Mouse (Mus musculus): ENCODE measurements at regions not wholly inside any gene's neighbourhood (a gene's known extent, or its start where the extent isn't known, plus 50 kb on each side); places are given as distances from the start of the nearest gene placed in this dataset.

GRCm38 (mm10) chr10:66911261-66911911, 184.5 kb upstream of the Jmjd1c start:
- DNase-seq (ENCODE audit: low spot score): no peak

DNA sequence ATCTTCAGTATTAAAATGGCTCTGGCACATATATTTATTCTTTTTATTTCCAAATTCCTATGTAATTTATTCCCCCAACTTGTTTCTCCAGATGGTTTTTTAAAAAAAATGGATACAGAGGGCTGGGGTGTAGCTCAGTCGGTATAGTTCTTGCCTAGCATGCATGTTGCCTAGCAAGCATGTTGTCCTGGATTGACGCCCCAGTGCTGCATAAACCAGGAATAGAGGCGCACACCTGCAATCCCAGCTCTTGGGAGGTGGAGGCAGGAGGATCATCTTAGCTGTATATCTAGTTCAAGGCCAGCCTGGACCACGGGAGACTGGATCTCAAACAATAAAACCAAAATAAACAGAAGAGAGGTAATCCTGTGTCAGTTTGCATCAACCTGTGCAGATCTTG, 183.5 kb upstream of the Jmjd1c start:
- DNase-seq (ENCODE audit: low spot score): no peak

DNA sequence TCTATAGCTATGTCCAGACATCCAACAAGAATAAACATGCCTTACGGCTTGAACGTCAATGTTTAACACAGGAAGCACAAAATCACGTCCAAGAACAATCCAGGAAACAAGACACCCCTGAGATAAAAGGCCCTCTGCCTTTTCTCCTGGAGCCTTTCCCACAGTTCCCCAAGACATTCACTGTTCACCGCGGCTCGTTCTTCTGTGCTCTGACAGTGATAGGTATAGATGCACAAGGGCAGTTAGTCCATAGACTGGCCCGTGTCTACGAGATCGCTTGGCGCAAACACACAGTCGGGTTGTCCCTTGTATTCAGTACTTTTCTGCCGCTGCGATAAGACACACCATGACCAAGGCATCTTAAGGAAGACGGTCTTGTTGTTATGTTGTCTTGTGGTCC, 182.7 kb upstream of the Jmjd1c start:
- DNase-seq (ENCODE audit: low spot score): no peak

- DNase-seq (ENCODE audit: low spot score): peak; percentile 53
These were observed 182.3 kb upstream of the Jmjd1c start for GRCm38 (mm10) chr10:66913627-66914026.

DNA sequence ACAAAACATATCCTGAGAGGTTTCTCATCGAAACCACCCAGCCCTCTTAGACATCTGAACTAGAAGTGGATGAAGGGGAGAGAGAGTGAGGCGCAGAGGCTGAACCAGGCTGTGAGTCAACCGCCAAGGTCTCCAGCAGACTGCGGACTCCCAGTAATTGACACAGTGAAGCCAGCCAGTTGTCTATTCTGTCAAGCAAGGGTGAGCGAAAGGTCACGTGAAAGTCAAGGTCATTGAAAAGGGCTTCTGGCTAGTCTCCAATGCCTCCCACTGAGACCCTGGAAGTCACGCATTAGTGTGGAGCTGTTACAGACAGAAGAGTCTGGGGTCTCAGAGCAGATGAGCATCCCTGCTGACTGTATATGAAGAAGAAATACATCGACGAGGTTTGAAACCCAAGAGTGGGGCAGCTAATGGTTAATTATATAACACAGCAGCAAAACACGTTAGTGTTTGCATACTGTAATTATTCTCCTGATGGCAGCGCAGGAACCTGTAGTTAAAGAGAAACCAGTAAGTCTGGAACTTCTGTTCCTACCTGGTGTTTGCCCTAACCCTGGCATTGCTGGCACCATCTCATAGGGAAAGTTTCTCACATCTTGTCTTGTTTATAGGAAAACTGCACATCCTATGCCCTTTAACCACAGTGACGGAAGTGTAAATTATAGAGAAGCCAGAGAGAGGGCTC, 181.5 kb upstream of the Jmjd1c start:
- no peak for DNase-seq (ENCODE audit: low spot score)

DNA sequence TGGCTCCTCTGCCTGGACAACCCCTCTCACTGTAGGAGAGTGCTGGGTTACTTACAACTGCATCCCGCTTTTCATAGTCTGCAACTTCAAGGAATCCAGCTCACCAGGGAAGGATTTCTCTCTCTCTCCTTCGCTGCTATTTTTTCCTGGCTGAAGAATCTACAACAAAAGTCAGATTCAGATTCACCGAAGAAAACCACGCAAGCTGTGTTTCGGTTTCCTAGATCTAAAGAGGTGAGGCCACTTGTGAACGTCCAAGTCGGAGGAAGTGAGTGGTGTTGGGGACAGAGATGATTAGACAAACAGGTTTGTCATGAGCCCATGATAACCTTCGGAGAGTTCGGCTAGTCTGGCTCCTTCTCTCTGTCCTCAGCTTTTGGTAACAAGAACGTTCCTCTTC, 180.1 kb upstream of the Jmjd1c start:
- DNase-seq (ENCODE audit: low spot score): no peak

DNA sequence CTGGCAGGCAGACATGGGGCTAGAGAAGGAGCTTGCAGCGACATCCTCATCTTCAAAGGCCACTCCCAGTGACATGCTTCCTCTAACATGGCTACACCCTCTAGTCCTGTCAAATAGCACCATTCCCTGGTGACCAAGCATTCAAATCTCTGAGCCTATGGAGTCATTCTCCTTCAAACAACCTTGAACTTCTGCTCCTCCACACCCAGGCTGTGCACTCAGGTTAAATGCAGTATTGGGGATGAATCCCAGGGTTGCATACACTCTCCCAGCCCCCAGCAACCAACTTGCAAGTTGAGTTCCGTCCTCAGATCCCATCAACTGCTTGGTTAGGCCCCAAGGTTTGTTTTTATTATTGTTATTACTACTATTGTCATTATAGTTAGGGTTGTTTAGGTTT, 178.2 kb upstream of the Jmjd1c start:
- no peak for DNase-seq (ENCODE audit: low spot score)

DNA sequence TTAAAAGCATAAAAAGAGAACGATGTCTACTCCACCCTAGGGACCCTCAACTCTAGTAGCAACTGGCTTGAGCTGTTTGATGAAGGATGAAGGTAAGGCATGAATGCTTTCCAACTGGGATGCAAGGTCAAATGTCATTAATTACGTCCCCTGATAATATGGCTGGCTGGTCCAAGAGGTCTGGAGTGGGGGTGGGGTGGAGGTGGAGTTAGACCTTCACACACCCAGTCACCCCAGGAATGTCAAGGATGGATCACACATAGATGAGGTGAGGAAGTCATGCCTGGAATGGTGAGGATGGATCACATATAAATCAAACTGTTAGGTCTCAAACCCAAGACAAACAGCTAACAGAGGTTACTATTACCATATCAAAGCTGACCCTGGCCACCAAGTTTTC, 177.2 kb upstream of the Jmjd1c start:
- no peak for DNase-seq (ENCODE audit: low spot score)

DNA sequence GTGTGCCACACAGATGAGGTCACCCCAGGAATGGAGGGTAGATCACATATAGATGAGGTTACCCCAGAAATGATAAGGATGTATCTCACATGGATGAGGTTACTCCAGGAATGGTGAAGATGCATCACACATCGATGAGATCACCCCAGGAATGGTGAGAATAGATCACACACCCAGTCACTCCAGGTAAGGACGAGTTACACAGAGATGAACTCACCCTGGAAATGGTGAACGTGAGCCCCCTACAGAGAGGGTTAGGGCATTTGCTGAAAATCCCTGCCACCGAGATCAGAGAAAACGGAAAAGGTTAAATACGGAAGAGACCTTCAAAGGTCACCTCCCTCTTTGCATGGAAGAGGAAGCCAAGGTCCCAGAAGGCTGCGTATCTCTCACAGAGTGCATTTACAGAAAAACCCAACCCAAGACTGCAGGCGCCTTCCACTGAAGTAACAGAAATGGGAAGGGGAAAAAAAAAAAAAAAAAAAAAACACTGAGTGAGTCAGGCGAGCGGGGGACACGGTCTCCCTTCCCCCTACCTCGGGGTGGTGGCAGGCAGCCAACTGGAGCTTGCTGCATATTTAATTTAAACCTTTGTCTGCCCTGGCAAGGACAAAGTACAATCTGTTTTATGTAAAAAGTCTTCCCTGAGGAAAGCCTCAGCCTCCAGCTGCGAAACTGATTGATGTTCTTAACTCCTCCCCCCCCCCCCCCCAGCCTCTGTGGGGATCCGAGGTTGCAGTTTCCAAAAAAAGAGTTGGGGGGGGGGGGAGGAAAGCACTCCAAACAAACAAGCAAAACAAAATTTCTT, 175.8 kb upstream of the Jmjd1c start:
- DNase-seq (ENCODE audit: low spot score): peak; percentile 88

GRCm38 (mm10) chr10:66920761-66921684, 174.9 kb upstream of the Jmjd1c start:
- DNase-seq (ENCODE audit: low spot score): peak; percentile 94

DNA sequence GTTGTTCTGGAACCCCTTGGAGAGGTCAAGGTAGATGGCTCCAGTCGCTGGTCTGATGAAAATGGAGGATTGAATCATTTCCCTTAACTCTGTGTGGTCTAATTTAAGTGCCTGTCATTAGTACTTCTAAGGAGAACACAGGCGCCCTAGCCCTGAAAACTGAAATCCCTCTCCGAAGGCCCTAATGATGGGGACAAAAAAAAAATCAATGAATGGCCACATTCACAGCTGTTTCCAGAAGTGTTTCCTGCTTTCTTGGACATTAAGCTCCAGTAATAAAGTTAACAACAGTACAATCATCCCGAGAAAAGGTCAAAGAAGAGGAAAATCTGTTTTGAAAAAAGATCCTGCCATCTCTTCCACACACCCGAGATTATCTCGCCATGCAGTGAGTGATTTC, 174.1 kb upstream of the Jmjd1c start:
- no peak for DNase-seq (ENCODE audit: low spot score)

GRCm38 (mm10) chr10:66922314-66922713, 173.6 kb upstream of the Jmjd1c start:
- DNase-seq (ENCODE audit: low spot score): no peak

- no peak for DNase-seq (ENCODE audit: low spot score)
These were observed 172.0 kb upstream of the Jmjd1c start for GRCm38 (mm10) chr10:66923947-66924346.

DNA sequence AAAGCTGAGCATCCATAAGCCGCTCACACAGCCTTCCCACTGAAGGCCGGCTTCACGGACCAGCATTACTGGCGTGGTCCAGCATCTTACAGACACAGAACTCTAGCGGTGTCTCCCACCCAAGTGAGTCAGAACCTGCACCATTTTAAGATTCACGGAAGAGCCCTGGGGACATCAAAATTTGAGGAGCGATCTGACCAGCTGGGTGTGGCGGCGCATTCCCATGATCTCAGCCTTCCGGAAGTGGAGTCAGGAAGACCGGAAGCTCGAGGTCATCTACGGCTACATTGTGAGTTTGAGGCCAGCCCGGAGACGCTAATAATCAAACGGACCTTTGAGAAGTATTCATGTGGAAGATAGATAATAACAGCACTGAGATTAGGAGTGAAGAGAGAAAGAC, 171.5 kb upstream of the Jmjd1c start:
- no peak for DNase-seq (ENCODE audit: low spot score)

- no peak for DNase-seq (ENCODE audit: low spot score)
These were observed 170.3 kb upstream of the Jmjd1c start for GRCm38 (mm10) chr10:66925553-66926127.

GRCm38 (mm10) chr10:66927651-66928050, 168.3 kb upstream of the Jmjd1c start:
- no peak for DNase-seq (ENCODE audit: low spot score)

DNA sequence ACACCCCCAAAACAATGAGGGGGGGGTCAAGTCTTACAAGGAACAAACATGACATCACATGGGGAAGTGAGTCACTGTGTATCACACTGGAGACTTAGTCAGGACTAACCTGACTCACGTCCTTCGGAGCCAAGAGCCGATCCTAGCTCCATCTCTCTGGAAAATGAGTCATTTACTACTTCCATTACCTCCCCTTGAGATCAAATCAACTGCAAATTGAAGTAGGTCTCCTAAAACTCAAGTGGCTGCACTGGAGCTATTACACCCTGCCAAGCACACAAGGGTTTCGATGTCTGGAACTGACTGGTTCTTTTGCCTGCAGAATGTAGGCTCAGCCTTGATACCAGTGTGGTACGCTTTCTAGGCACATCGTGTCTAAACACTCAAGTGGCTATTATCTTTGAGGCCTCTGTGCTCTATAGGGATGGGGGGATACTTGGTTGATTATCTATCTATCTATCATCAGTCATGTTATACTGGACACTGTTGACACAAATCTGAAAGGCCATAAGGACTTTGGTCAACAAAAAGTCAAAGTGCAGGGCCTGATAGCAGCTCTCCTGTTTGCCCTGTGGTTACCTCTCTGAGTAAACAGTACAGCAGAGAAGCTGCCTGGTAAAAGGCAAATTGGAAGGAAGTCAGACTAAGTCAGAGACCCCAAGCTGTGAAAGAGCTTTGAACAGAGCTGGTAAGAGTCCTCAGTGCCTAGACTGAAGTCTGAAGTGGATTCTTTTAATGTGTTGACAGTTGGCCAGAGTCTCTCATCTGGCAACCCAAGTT, 167.5 kb upstream of the Jmjd1c start:
- DNase-seq (ENCODE audit: low spot score): no peak

- no peak for DNase-seq (ENCODE audit: low spot score)
These were observed 165.4 kb upstream of the Jmjd1c start for GRCm38 (mm10) chr10:66930563-66930962.

DNA sequence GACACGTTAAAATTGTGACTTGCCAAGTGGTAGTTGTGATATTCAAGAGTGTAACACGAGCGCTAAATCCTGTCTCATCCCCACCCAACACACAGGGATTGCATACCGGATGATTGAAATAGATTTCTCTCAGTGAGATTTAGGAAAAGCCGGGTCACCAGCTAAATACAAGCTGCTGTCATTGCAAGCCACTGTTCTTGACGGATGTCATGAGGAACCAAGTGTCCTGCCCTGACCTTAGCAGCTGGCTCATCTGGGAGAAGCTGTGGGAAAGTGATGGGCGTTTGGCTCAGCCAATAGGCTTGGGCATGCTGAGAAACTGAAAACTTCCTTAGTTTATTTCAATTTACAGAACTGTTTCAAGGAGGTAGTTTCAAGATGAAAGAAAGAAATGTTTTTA, 164.4 kb upstream of the Jmjd1c start:
- DNase-seq (ENCODE audit: low spot score): no peak

GRCm38 (mm10) chr10:66932544-66932943, 163.4 kb upstream of the Jmjd1c start:
- DNase-seq (ENCODE audit: low spot score): no peak

DNA sequence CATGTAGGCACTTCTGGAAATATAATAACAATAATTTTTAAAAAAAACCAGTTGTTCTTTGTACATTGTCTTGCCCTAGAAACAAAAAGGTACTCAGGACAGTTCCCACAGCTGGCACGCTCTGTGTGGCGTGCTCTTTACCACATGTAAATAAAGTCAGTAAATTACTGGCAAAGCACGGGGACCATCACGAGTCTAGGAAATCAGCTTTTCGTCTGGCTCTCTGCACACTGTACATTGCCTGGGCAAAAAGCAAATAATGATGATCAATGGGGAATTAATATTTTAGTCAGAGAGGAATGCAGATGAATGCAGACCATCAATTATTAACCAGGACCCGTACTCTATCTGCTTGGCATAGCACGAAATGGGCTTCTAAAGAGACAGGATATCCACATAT, 162.2 kb upstream of the Jmjd1c start:
- no peak for DNase-seq (ENCODE audit: low spot score)

Data from testis, postnatal 10 days (tissue).